Mouse (Mus musculus) heart, postnatal 0 days (tissue): ENCODE measurements at regions not wholly inside any gene's neighbourhood (a gene's known extent, or its start where the extent isn't known, plus 50 kb on each side); places are given as distances from the start of the nearest gene placed in this dataset.

Experiments
- CTCF ChIP-seq: IDR thresholded peaks from 2 replicates; pipeline ENCODE4 v1.5.1; 2016; ENCODE audit warnings: antibody characterized with exemption, control low read depth, low read depth
- EP300 ChIP-seq: IDR thresholded peaks from 2 replicates; pipeline ENCODE4 v1.6.1; 2016; ENCODE audit warnings: antibody characterized with exemption, low read depth

GRCm38 (mm10) chr5:54483916-54484315 is 485.6 kb downstream of the Stim2 start:
- no peak for TF ChIP-seq CTCF
- no peak for TF ChIP-seq EP300
